Mouse (Mus musculus): ENCODE data around the gene Tank. TPM values are rescaled to one million over a fixed set of nuclear protein-coding genes. Genes with fewer than 3 reads are reported as not detected.

Gene Tank
- polyA plus RNA-seq, 2 experiments from 2014 or later, result 244 to 260 TPM

DNA sequence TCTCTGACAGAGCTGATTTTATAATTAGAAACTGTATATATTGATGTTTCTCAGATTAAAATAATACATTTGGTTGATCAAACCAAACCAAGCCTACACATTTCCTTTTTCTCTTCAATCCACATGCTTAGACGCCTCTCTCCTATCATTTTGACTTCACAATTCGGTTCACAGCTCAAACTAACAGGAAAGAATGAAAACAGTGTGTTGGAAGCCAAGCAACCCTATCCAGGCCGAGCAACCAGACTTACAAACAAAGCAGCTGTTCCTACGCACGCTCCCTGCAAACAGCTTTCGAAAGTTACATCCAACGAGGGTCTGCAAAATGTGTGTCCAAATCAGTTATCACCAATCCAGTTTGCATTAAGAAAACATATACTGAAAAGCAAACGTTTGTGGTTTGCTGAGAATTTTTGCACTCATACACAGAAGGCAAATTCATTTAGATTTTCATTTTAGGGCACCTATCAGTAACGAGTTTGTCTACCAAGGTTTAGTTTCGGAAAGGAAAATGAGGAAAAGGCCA lies 2.2 kb downstream of the Tank start:
- no peak for ATAC-seq

- no peak for ATAC-seq
These were observed 4.4 kb downstream of the Tank start for GRCm38 (mm10) chr2:61582578-61583315.

- ATAC-seq, result peak; percentile 65
These were observed 7.1 kb downstream of the Tank start for GRCm38 (mm10) chr2:61585447-61585846.

DNA sequence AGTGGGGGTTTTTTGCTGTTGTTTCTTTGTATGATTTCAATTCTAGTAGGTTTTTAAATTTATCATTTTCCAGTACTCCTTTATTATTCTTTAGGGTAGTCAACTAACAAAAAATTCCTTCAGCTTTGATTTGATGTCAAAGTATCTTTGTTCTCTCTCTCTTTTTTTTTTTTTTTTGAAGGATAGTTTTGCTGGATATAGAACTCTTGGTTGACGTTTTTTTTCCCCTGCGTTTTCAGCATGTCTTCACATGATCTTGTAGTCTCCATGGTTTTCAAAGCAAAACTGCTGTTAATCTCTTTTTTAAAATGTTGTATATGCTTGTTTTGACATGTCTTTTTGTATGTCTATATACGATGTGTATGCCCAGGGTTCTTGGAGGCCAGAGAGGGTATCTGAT lies 7.8 kb downstream of the Tank start:
- no peak for ATAC-seq

GRCm38 (mm10) chr2:61590751-61591150 lies 12.4 kb downstream of the Tank start:
- no peak for ATAC-seq

DNA sequence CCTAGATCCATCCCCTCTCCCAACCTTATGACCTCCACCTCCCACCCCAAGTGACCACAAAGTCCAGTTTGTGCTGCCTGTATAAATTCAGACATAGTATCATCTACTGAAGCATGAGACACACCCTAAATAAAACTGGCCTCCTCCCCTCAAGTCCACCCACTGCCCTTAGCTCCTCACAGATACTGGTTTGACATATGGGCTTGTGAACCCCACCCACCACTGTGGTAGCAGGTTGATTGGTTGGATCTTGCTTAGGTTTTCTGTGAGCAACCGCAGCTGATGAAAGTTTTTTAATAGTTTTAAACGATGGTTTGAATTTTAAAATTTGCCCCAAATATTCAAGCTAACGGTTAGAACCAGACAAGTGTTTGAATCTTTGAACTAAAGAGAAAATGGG lies 13.7 kb downstream of the Tank start:
- no peak for ATAC-seq

DNA sequence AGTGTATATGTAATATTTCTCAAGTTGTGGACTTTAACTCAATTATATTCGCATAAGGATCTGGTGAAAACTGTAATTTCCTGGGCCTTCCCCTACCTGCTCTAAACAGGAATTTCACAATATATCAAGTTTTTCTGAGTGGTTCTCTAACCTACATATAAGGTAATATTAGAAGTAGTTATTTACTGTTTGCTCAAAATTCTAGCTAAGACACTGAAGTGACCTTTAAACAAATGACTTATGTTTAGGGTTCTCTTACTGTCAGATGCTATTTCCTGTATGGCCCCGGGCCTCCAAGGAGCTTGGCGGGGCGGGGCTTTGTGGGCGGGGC lies 14.3 kb downstream of the Tank start:
- ATAC-seq, result no peak

GRCm38 (mm10) chr2:61593030-61593811 lies 14.8 kb downstream of the Tank start:
- ATAC-seq, result peak; percentile 81

- ATAC-seq, result peak; percentile 24
These were observed 15.5 kb downstream of the Tank start for GRCm38 (mm10) chr2:61593871-61594304.

DNA sequence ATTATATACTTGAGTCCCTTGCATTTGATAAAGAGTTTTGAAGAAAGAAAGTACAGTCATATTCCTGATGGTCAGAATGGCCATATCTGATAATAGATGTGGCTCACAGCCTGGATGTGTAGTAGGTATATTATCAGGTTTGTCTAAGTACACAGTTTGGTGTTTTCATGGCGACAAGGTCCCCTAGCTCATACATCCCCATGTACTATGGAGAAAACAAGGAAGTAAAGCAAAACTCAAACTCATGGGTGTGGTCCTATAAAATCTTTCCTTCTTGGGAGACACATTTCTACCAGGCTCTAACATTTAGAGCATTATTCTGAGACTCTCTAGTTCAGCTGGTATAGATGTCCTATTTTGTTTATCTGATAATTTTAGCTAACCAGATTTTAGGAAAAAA lies 21.3 kb downstream of the Tank start:
- no peak for ATAC-seq

DNA sequence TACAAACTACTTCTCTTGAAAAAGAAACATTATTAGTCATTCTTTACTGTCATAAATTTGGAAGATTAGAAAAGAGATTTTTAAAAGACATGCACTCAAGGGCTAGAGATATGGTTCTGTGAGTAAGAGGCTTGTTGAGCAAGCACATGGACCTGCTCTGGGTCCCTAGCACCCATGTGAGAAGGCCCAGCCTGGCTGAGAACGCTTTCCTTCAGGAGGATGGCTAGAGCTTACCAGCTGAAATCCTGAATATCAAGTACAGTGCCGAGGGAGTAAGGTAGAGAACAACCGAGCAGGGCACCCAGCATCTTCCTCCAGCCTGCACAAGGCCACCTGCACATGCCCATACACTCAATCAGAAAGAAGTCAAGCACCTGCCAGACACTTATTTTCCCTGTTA lies 25.1 kb downstream of the Tank start:
- ATAC-seq, result no peak

DNA sequence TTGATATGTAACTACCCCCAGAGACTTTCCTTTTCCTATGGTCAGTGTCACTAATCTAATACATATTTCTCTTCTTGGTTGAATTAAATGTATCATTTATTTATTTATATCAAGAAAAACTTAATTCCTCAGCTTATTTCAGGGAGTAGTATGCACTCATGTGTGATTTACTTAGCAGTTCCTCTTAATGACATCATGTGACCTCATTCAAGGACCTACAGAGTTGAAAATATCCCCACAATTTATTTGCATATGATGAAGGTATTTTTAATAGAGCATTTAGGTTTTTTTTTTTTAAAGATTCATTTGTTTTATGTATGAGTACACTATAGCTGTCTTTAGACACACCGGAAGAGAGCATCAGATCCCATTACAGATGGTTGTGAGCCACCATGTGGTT lies 28.6 kb downstream of the Tank start:
- no peak for ATAC-seq

GRCm38 (mm10) chr2:61623996-61624395 lies 45.6 kb downstream of the Tank start:
- no peak for ATAC-seq

DNA sequence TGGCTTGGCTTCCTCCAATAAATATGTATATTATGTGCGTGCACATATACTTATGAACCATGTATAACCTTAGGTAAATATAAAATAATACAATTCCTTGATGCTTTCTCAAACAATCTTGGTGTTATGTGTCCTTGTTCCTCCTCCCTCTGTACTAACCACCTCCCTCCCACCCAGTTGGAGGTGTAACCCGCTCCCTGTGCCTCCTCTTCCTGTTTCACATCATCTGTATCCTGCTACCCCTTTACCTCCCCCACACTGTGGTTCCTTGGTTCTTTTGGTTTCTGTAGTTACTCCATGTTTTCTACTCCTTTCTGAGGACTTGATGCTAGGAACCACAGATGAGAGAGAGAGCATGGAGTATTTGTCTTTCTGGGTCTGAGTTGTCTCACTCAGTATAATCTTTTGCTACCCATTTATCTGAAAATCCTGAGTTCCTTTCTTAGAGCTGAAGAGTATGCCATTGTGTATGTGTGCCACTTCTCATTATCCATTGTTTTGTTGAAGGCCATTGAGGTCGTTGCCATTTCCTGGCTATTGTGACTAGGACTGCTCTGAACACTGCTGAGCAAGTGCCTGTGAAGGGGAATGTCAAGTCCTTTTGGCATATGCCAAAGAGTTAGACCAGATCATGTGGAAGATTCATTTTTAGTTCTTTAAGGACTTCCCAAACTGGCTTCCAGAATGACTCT lies 52.6 kb downstream of the Tank start:
- ATAC-seq, result peak; percentile 47

DNA sequence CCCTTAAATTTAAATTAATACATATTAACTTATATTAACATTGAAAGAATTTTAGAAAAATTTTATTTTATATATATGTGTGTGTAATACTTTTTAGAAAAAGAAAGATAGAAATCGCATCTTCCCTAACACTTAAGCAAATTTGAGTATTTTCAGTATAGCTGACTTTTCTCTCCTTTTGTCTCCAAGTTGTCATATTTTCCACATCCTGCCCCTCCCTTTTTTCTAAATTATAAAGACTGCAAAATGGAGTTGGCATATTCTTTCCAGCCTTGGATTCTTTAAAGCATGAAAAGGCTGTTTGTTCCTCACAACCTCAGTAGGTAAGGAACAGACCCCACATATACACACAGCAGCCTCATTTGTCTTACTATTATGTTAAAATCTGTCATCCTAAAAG lies 56.7 kb downstream of the Tank start:
- peak; percentile 48 for ATAC-seq

DNA sequence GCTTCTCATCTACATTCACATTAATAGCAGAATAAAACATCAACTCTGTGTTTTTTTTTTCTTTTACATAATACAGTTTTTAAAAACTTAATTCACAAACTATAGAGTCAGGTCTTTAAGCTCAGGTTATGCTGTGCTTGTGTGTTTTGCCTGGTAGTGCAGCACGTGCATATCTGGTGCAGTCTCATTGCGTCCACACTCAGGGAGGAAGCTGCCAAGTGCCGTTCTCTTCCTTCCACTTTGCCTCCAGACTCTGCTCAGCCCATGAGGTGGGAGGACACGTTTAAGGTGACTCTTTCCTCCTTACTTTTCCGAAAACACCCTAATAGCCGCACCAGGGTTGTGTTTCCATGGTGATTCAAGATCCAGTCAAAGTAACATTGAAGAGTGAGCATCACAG lies 59.8 kb downstream of the Tank start:
- no peak for ATAC-seq

GRCm38 (mm10) chr2:61642452-61643368 lies 64.3 kb downstream of the Tank start:
- peak; percentile 81 for ATAC-seq

- no peak for ATAC-seq
These were observed 72.8 kb downstream of the Tank start for GRCm38 (mm10) chr2:61651206-61651605.

DNA sequence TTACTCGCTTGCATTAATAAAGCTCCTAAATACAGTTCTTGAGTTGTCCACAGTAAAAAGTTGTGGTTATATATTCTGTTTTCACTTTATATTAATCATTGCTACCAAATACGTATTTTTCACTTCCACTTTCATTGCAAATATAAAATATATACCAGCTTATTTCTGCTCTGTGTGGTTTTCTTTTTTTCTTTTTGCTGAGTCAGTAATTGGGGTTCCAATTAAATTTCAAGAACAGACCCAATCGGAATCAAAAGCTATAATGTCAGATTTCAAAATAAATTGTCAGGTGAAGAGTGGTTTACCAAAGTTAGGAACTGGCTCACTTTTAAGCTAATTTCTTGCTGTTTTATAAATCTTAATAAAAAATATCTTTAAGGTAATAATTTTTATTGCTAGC lies 73.3 kb downstream of the Tank start:
- ATAC-seq, result no peak

DNA sequence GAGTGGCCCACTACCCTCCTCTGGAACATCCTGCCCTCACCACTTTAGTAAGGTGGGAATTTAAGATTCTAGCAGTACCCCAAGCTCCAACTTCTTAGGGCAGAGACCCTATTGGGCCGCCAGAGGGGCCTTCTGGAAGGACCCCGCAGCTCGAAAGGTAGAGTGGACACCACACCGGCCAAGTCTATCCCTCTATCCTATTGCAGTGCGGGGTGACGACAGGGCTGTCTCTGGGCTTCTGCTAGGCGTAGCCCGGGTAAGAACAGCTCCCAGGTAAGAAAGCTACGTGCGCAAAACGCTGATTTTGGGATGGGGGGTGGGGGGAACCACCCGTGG lies 76.6 kb downstream of the Tank start:
- no peak for ATAC-seq

DNA sequence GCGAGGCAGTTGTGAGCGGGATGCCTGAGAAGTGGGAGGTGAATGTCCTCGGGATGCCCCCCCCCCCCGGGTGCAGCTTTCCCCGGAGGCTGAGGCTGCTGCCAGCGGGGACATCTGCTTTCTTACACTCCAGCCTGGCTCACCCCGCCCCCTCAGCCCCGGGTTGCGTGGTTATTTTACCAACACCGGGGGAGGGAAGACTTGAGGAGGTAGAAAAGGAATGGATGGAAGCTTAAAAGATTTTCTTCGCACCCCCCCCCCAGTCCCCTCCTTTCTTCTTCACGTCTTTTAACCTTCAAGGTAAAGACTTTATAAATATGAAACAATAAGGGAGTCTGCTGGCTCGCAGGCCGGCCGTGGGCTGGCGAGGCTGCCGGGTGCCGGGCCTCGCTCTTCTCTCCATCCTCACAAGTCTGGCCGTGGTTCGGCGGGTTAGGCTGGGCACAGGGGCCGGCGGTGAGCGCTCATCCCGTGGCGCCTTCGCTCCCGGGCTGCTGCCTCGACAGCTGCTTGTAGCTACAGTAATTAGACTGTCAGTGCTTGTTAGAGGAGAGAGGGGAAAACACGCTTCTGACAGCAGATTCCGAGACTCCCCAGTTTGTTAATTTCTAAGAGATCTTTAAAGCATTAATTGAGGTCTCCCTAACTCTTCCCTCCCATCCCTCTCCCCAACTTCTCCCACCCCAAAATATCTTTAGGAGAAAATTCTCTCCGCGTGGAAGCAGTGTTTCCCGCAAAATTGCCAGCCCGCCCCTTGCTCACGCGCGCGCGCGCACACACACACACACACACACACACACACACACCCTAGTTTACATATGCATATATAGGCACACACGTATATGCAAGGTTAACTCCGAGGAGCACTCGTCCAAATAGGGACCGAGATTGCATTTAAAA lies 77.2 kb downstream of the Tank start:
- ATAC-seq, result peak; percentile 40

Data from CD4-positive, CD25-positive, alpha-beta regulatory T cell, adult 4 months (primary cell).